Mouse (Mus musculus) gonadal fat pad, adult 2 months (tissue): ENCODE measurements around the gene Nfkbie. TPM values are rescaled to one million over a fixed set of nuclear protein-coding genes. Genes with fewer than 3 reads are reported as not detected.

Experiments used
- DNase-seq: peaks from one replicate; pipeline ENCODE4 v3.0.0-alpha.2; 2012; ENCODE audit warnings: low read depth
- polyA plus RNA-seq: library from polyadenylated mRNA; depleted of rRNA; stranded (reverse); fragments of >200 nt; gene quantifications from 2 replicates; pipeline ENCODE4 v1.2.3, GENCODE M21; 2012

The Nfkbie gene
- polyA plus RNA-seq, 1 experiment, result 5.0 TPM

GRCm38 (mm10) chr17:45543115-45543514 lies 12.4 kb upstream of the Nfkbie start:
- DNase-seq, result no peak

- DNase-seq, result no peak
Observed at GRCm38 (mm10) chr17:45544001-45544872, 11.3 kb upstream of the Nfkbie start.

- DNase-seq, result no peak
Observed at GRCm38 (mm10) chr17:45544873-45545277, 10.6 kb upstream of the Nfkbie start.

- no peak for DNase-seq
Observed at GRCm38 (mm10) chr17:45545278-45545961, 10.1 kb upstream of the Nfkbie start.

GRCm38 (mm10) chr17:45546941-45547340 lies 8.6 kb upstream of the Nfkbie start:
- no peak for DNase-seq

- DNase-seq, result no peak
Observed at GRCm38 (mm10) chr17:45547461-45548190, 7.9 kb upstream of the Nfkbie start.

- no peak for DNase-seq
Observed at GRCm38 (mm10) chr17:45548541-45549512, 6.7 kb upstream of the Nfkbie start.

GRCm38 (mm10) chr17:45549617-45550181 lies 5.8 kb upstream of the Nfkbie start, which contains the start of gene Tmem151b:
Gene Tmem151b (minus strand): TSS chr17:45549677.
- DNase-seq, result no peak

GRCm38 (mm10) chr17:45550253-45550652 lies 5.2 kb upstream of the Nfkbie start:
- no peak for DNase-seq

GRCm38 (mm10) chr17:45551249-45551796 lies 4.2 kb upstream of the Nfkbie start:
- DNase-seq, result no peak

- no peak for DNase-seq
Observed at GRCm38 (mm10) chr17:45551816-45552451, 3.6 kb upstream of the Nfkbie start.

- DNase-seq, result no peak
Observed at GRCm38 (mm10) chr17:45553065-45553464, 2.4 kb upstream of the Nfkbie start.

- DNase-seq, result no peak
Observed at GRCm38 (mm10) chr17:45554420-45554819, 1.1 kb upstream of the Nfkbie start.

GRCm38 (mm10) chr17:45556107-45556489 lies 595 bp downstream of the Nfkbie start:
- no peak for DNase-seq

- DNase-seq, result no peak
Observed at GRCm38 (mm10) chr17:45556514-45557245, 1.2 kb downstream of the Nfkbie start.

GRCm38 (mm10) chr17:45557246-45557824 lies 1.8 kb downstream of the Nfkbie start:
- DNase-seq, result no peak

GRCm38 (mm10) chr17:45557998-45558862 lies 2.7 kb downstream of the Nfkbie start:
- DNase-seq, result no peak
